ENCODE assay signal across 9 mouse cellular contexts in the genomic region with DNA sequence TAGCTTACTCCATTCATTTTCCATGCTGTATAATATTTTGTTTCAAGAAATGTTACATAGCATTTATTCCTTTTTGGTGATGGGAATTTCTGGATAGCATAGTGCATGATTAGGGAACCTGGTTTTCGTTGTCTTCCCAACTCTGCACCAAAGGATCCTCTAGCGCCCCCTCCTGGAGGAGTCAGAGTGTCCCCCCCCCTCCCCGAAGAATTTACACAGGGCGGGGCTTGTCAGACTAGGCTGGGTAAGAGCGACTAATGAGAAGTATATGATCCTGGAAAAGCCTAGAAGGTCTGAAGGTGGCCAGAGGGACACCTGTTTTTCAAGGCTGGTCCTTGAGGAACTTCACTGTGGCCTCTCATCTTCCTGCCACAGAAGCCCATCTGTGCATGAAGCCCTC.
DNase-seq lines count a peak whose midpoint lies in the region; ATAC-seq lines count a peak whose summit lies in the region.
"Had no signal": no experiment of that assay in that cellular context is flagged by ENCODE, and none has a peak within 500 bp of the region (broad histone marks: within the 10 kb centered on the region; RNA-seq: fewer than 3 reads in every experiment).

No protein-coding gene starts in this region.

- H3K4me2 ChIP-seq in kidney, embryonic 15.5 days: no peak overlapping the region
- no peak overlapping the region for H3K4me2 ChIP-seq in midbrain, embryonic 15.5 days
- H3K4me2 ChIP-seq: limb, embryonic 15.5 days had no signal

- WGBS in kidney, embryonic 15.5 days: 50% methylated on average over 5 of the region's 5 CpGs
- WGBS in midbrain, embryonic 15.5 days: 65% methylated on average over 5 of the region's 5 CpGs

- intact Hi-C loops in heart, postnatal 14 days (cut with DNase I): loop anchor here (2.0 to 5.0 kb wide), 4 partner anchors 65 to 325 kb away; no protein-coding TSS in a partner anchor

- no peak overlapping the region for H3K4me3 ChIP-seq in kidney, embryonic 15.5 days (replicated peaks)
- H3K4me3 ChIP-seq in midbrain, embryonic 15.5 days: no peak overlapping the region
- H3K4me3 ChIP-seq: limb, embryonic 15.5 days had no signal

- no peaks in the 10 kb centered on the region for H3K36me3 ChIP-seq in kidney, embryonic 15.5 days
- H3K36me3 ChIP-seq in midbrain, embryonic 15.5 days (replicated peaks): no peaks in the 10 kb centered on the region
- H3K36me3 ChIP-seq: limb, embryonic 15.5 days had no signal

- peak; percentile 35 for DNase-seq in kidney, adult 11 months
- DNase-seq in ES-CJ7 (ENCODE audit: low read depth, low spot score): peak; percentile 57
- DNase-seq in brain, adult 2 months (ENCODE audit: low read depth, low spot score): peak; percentile 50
- DNase-seq in heart, postnatal 14 days: peak; percentile 49 to 75
- DNase-seq in lung, postnatal 10 days: peak; percentile 65
- DNase-seq in urinary bladder, adult 2 months (ENCODE audit: low spot score): peak; percentile 39

- H3K9ac ChIP-seq in kidney, embryonic 15.5 days: no peak overlapping the region
- H3K9ac ChIP-seq in midbrain, embryonic 15.5 days: no peak overlapping the region
- H3K9ac ChIP-seq: limb, embryonic 15.5 days had no signal

- no peaks in the 10 kb centered on the region for H3K27me3 ChIP-seq in kidney, embryonic 15.5 days
- no peaks in the 10 kb centered on the region for H3K27me3 ChIP-seq in midbrain, embryonic 15.5 days (replicated peaks)

- no peak for ATAC-seq in kidney, embryonic 15.5 days (replicated peaks; ENCODE audit: low FRiP score)
- ATAC-seq in midbrain, embryonic 15.5 days (replicated peaks): no peak

- no peak overlapping the region for H3K27ac ChIP-seq in kidney, embryonic 15.5 days
- no peak overlapping the region for H3K27ac ChIP-seq in midbrain, embryonic 15.5 days
- H3K27ac ChIP-seq: limb, embryonic 15.5 days had no signal

- H3K4me1 ChIP-seq in kidney, embryonic 15.5 days: no peaks in the 10 kb centered on the region
- peaks cover 3% of the 10 kb centered on the region; the same call in 1 of the 2 replicates for H3K4me1 ChIP-seq in midbrain, embryonic 15.5 days

- H3K9me3 ChIP-seq in kidney, embryonic 15.5 days (replicated peaks): no peaks in the 10 kb centered on the region
- H3K9me3 ChIP-seq in midbrain, embryonic 15.5 days: no peaks in the 10 kb centered on the region
- H3K9me3 ChIP-seq: limb, embryonic 15.5 days had no signal
